ENCODE assay signal across 8 mouse cellular contexts in the genomic region with DNA sequence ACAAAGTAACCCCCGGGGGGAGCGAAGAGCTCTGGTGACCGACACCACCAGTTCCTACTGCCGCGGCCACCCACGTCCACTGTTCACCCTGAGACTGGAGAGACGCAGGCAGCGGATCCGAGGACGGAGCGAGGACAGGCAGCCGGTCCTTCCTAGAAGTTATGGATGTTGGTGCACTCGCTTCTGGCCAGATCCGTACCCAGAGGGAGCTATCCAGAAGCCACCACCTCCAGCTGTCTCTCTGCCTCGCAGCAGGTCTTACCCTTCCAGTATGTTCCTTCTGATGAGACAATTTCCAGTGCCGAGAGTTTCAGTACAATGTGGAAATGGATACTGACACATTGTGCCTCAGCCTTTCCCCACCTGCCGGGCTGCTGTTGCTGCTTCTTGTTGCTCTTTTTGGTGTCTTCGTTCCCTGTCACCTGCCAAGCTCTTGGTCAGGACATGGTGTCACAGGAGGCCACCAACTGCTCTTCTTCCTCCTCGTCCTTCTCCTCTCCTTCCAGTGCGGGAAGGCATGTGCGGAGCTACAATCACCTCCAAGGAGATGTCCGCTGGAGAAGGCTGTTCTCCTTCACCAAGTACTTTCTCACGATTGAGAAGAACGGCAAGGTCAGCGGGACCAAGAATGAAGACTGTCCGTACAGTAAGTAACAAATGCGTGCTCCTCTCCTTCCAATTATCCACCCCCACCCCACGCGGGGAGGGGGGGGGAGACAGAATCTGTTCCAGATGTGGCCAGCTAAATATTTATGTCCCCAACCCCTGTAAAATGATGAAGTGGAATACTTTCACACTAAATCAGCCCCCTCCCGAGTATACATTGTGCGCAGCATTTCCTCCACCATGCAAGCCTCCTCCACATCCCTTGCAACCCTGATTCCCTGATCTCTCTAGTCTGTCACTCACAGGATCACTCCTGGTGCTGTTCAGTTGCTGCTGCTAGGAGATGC. TPM values are rescaled to one million over a fixed set of nuclear protein-coding genes. Genes with fewer than 3 reads are reported as not detected.
DNase-seq lines count a peak whose midpoint lies in the region; ATAC-seq and TF ChIP-seq lines count a peak whose summit lies in the region.

No protein-coding gene starts in this region.

- no peak overlapping the region for H3K27ac ChIP-seq in hindbrain, postnatal 0 days
- no peak overlapping the region for H3K27ac ChIP-seq in liver, embryonic 16.5 days (ENCODE audit: low read length)

- H3K4me3 ChIP-seq in hindbrain, postnatal 0 days (ENCODE audit: low read length) = peak overlapping the region; percentile 54
- peak overlapping the region; percentile 18 for H3K4me3 ChIP-seq in liver, embryonic 16.5 days (ENCODE audit: low read depth, low read length)

- peak overlapping the region; percentile 21; the same call in 1 of the 2 replicates for H3K9ac ChIP-seq in hindbrain, postnatal 0 days (replicated peaks; ENCODE audit: low read length)
- H3K9ac ChIP-seq in liver, embryonic 16.5 days (ENCODE audit: low read depth, low read length) = no peak overlapping the region

- no peak for TF ChIP-seq CTCF in hindbrain, postnatal 0 days (IDR thresholded peaks at IDR 0.05; ENCODE audit: low read depth)

- H3K27me3 ChIP-seq in hindbrain, postnatal 0 days (ENCODE audit: insufficient read depth, low read length) = no peaks in the 10 kb centered on the region
- peaks cover 37% of the 10 kb centered on the region for H3K27me3 ChIP-seq in liver, embryonic 16.5 days (ENCODE audit: control insufficient read depth, insufficient read depth, low read depth, low read length)

- no peaks in the 10 kb centered on the region for H3K36me3 ChIP-seq in hindbrain, postnatal 0 days (ENCODE audit: insufficient read depth, low read length)
- H3K36me3 ChIP-seq in liver, embryonic 16.5 days (ENCODE audit: control insufficient read depth, insufficient read depth) = no peaks in the 10 kb centered on the region

- no peaks in the 10 kb centered on the region for H3K9me3 ChIP-seq in hindbrain, postnatal 0 days (ENCODE audit: low read length)
- H3K9me3 ChIP-seq in liver, embryonic 16.5 days (replicated peaks; ENCODE audit: control insufficient read depth, low read length) = no peaks in the 10 kb centered on the region

- peak overlapping the region; percentile 93 for H3K4me2 ChIP-seq in hindbrain, postnatal 0 days (ENCODE audit: low read depth, low read length)
- peak overlapping the region; percentile 44 for H3K4me2 ChIP-seq in liver, embryonic 16.5 days (ENCODE audit: low read depth, low read length)

- WGBS in hindbrain, postnatal 0 days = 2% methylated on average over 31 of the region's 31 CpGs
- 3% methylated on average over 31 of the region's 31 CpGs for WGBS in liver, embryonic 16.5 days (ENCODE audit: insufficient replicate concordance)

- peak; percentile 51 for ATAC-seq in hindbrain, postnatal 0 days
- ATAC-seq in liver, embryonic 16.5 days (ENCODE audit: low read depth) = no peak

- 0 out of 2 replicates have a peak, but pooled peaks cover 5% of the 10 kb centered on the region for H3K4me1 ChIP-seq in hindbrain, postnatal 0 days (ENCODE audit: insufficient read depth, low read length)
- H3K4me1 ChIP-seq in liver, embryonic 16.5 days (ENCODE audit: control insufficient read depth, low read depth, low read length) = no peaks in the 10 kb centered on the region

- DNase-seq in adrenal gland, adult 2 months = peak; percentile 2
- DNase-seq in adrenal gland, adult (ENCODE audit: inconsistent age in 2 of 2, low spot score in 1 of 2) = no peak
- peak; percentile 11 for DNase-seq in right cerebral cortex, adult 18-20 months
- DNase-seq in right cerebral cortex, postnatal 36 days (ENCODE audit: low spot score in 2 of 2) = no peak
- DNase-seq in hindbrain, postnatal 0 days (ENCODE audit: low spot score) = peak; percentile 14
- peak; percentile 59 for DNase-seq in retina, postnatal 1 day
- no peak for DNase-seq in urinary bladder, adult 18-20 months (ENCODE audit: low spot score in 2 of 2)

RNA-seq across cellular contexts. Expression of gene Fgf10, which starts 45.8 kb away (rescaled TPM):
- 1 to 10 TPM; 1.6 to 3.9 TPM for total RNA-seq in adrenal gland, adult 2 months (2021)
- 0.83 and 0.86 TPM in 2 replicates for polyA plus RNA-seq in adrenal gland, adult 2 months (2012; rRNA removed)
- 1.0 and 2.1 TPM in 2 replicates for total RNA-seq in hindbrain, postnatal 0 days (2014; rRNA removed)
- polyA plus RNA-seq in hindbrain, postnatal 0 days (2015; fragmentation: Nextera tagmentation; extraction: Ambion mirVana) = 2.2 TPM in 2 replicates
- 0.07 and 0.17 TPM in 2 replicates for polyA plus RNA-seq in liver, embryonic 16.5 days (2015; fragmentation: Nextera tagmentation; extraction: Ambion mirVana)

Comparison
In these comparisons a context has a peak if more than half of its experiments do, and no peak if none do; other contexts are left out.
1. DNase-seq: peak in adrenal gland, adult 2 months (single experiment), right cerebral cortex, adult 18-20 months (single experiment), hindbrain, postnatal 0 days (single experiment) and retina, postnatal 1 day (single experiment); none in adrenal gland, adult (0 of 2), right cerebral cortex, postnatal 36 days (0 of 2) and urinary bladder, adult 18-20 months (0 of 2).